Mouse (Mus musculus) small intestine, adult 2 months (tissue): Measurements from ENCODE around the gene Aff4.

Experiments used
- CTCF ChIP-seq: fragments of 200-500 bp; IDR thresholded peaks from 2 replicates; pipeline ENCODE4 v1.5.1; 2012; ENCODE audit warnings: low read depth, mild to moderate bottlenecking, control low read depth, inconsistent platforms, low read length, moderate library complexity, mixed read lengths; ENCODE audit not compliant: insufficient replicate concordance, insufficient read length; ENCODE audit errors: extremely low read depth
- POLR2A ChIP-seq: fragments of 200-500 bp; IDR thresholded peaks from 2 replicates; pipeline ENCODE4 v1.6.1; 2012; ENCODE audit warnings: low read depth, mild to moderate bottlenecking, control low read depth, inconsistent platforms, low read length, moderate library complexity

DNA sequence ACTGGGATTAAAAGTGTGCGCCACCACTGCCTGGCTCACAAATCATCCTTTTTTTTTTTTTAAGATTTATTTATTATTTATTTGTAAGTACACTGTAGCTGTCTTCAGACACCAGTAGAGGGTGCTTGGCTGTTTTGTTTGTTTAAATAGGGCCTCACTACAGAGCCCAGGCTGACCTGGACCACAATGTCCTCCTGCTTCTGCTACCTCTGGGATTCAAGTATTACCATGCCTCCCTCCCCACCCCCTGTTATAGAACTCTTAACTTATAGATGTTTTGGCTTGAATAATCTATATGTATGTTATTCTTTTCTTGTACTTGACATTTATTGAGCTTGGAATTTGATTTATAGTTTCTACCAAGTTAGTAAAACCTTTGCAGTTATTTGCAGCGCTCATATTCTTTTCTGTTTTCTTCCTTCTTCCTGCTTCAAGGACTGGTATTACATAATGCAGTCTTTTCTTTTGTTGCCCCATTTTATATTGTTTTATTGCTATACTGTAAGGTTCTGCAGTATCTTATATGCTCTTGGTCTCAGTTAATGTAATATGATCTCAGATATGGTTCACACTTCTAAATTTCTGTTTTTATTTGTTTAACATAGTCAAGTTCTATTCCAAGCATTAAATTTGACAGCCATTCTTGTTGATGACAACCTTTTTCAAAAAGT lies 33.3 kb downstream of the Aff4 start:
- TF ChIP-seq CTCF = no peak; the same call in 1 of the 2 replicates
- no peak for TF ChIP-seq POLR2A
